Mouse (Mus musculus) thymus, adult 2 months (tissue): ENCODE results near the gene Slc26a8.

Experiments used
- CTCF ChIP-seq: fragments of 200-500 bp; IDR thresholded peaks from 2 replicates; pipeline ENCODE4 v1.5.1; 2012; ENCODE audit warnings: mild to moderate bottlenecking, control low read depth, low read length, moderate library complexity, borderline replicate concordance; ENCODE audit not compliant: control insufficient read depth, poor library complexity, insufficient read depth; ENCODE audit errors: extremely low read depth
- POLR2A ChIP-seq: fragments of 200-500 bp; IDR thresholded peaks from 2 replicates; pipeline ENCODE4 v1.6.1; 2012; ENCODE audit warnings: mild to moderate bottlenecking, low read length, control low read depth, moderate library complexity; ENCODE audit not compliant: control insufficient read depth, poor library complexity, insufficient read depth; ENCODE audit errors: extremely low read depth

- TF ChIP-seq CTCF (no peak), POLR2A (no peak)
These were observed 8.2 kb upstream of the Slc26a8 start for GRCm38 (mm10) chr17:28698245-28698644.
